ENCODE assay signal across 11 mouse cellular contexts in the genomic region with DNA sequence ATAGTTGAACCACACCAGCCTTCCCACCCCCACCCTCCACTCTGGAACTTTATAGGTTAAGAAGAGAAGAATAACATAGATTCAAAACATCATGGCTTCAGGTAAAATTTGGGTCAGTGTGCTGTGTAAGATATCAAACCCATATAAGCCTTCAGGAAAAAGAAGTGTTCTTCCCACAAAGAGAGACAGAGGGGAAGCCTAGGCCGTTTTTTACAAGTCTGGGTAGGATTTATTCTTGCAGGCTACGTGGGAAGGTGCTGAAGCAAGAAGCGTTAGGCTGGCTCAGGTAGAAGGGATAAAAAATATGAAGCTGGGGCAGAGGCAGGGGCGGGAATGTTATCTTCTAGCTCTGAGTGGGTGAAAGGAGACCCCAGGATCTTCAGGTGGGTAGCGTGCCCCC.
A peak's percentile ranks its signal among the peaks of the same experiment; 100 is the strongest.
DNase-seq lines count a peak whose midpoint lies in the region; ATAC-seq and TF ChIP-seq lines count a peak whose summit lies in the region.
"Had no signal": no experiment of that assay in that cellular context is flagged by ENCODE, and none has a peak within 500 bp of the region (broad histone marks: within the 10 kb centered on the region; RNA-seq: fewer than 3 reads in every experiment).

No protein-coding gene starts in this region.

- no peak for TF ChIP-seq EP300 in stomach, postnatal 0 days (optimal IDR thresholded peaks at IDR 0.05)
- no peak for TF ChIP-seq EP300 in liver, postnatal 0 days (IDR thresholded peaks at IDR 0.05; ENCODE audit: low read depth)

- H3K9me3 ChIP-seq in kidney, embryonic 15.5 days (replicated peaks): no peaks in the 10 kb centered on the region
- H3K9me3 ChIP-seq in forebrain, postnatal 0 days (ENCODE audit: low read length): no peaks in the 10 kb centered on the region
- H3K9me3 ChIP-seq in limb, embryonic 15.5 days: no peaks in the 10 kb centered on the region
- no peaks in the 10 kb centered on the region for H3K9me3 ChIP-seq in stomach, postnatal 0 days (ENCODE audit: control insufficient read depth, low read length)
- H3K9me3 ChIP-seq in liver, embryonic 11.5 days (ENCODE audit: control insufficient read depth, low read length): no peaks in the 10 kb centered on the region
- no peaks in the 10 kb centered on the region for H3K9me3 ChIP-seq in liver, postnatal 0 days (ENCODE audit: low read length)
- H3K9me3 ChIP-seq: liver, embryonic 12.5 days had no signal

- ATAC-seq in kidney, embryonic 15.5 days (replicated peaks; ENCODE audit: low FRiP score): no peak
- no peak for ATAC-seq in forebrain, postnatal 0 days
- no peak for ATAC-seq in limb, embryonic 15.5 days (ENCODE audit: insufficient number of reproducible peaks, low FRiP score, low TSS enrichment, low read depth)
- ATAC-seq in stomach, postnatal 0 days (ENCODE audit: low FRiP score, low TSS enrichment): no peak
- no peak for ATAC-seq in liver, embryonic 11.5 days (replicated peaks; ENCODE audit: low FRiP score)
- no peak for ATAC-seq in liver, postnatal 0 days
- ATAC-seq: liver, embryonic 12.5 days had no signal

- no peak overlapping the region for H3K4me3 ChIP-seq in kidney, embryonic 15.5 days (replicated peaks)
- no peak overlapping the region for H3K4me3 ChIP-seq in forebrain, postnatal 0 days (ENCODE audit: low read depth, low read length)
- H3K4me3 ChIP-seq in limb, embryonic 15.5 days: no peak overlapping the region
- no peak overlapping the region for H3K4me3 ChIP-seq in stomach, postnatal 0 days (ENCODE audit: low read depth, low read length)
- H3K4me3 ChIP-seq in liver, embryonic 11.5 days (ENCODE audit: low read depth, low read length): no peak overlapping the region
- H3K4me3 ChIP-seq in liver, postnatal 0 days (ENCODE audit: low read depth, low read length): no peak overlapping the region
- H3K4me3 ChIP-seq: liver, embryonic 12.5 days had no signal

- WGBS in kidney, embryonic 15.5 days: 23% methylated on average over 5 of the region's 5 CpGs
- WGBS in forebrain, postnatal 0 days: 31% methylated on average over 5 of the region's 5 CpGs
- WGBS in limb, embryonic 15.5 days: 24% methylated on average over 5 of the region's 5 CpGs
- WGBS in stomach, postnatal 0 days: 59% methylated on average over 5 of the region's 5 CpGs
- 39% methylated on average over 5 of the region's 5 CpGs for WGBS in liver, embryonic 11.5 days
- WGBS in liver, postnatal 0 days (ENCODE audit: insufficient replicate concordance): 40% methylated on average over 5 of the region's 5 CpGs

- H3K9ac ChIP-seq in kidney, embryonic 15.5 days: no peak overlapping the region
- H3K9ac ChIP-seq in forebrain, postnatal 0 days: 0 out of 2 replicates have a peak overlapping the region, but pooled peaks have one; percentile 10
- H3K9ac ChIP-seq in limb, embryonic 15.5 days: no peak overlapping the region
- no peak overlapping the region for H3K9ac ChIP-seq in stomach, postnatal 0 days (ENCODE audit: low read length)
- no peak overlapping the region for H3K9ac ChIP-seq in liver, embryonic 11.5 days (ENCODE audit: low read depth, low read length)
- no peak overlapping the region for H3K9ac ChIP-seq in liver, postnatal 0 days (replicated peaks)
- H3K9ac ChIP-seq: liver, embryonic 12.5 days had no signal

- no peak overlapping the region; the same call in 1 of the 2 replicates for H3K27ac ChIP-seq in kidney, embryonic 15.5 days
- no peak overlapping the region for H3K27ac ChIP-seq in forebrain, postnatal 0 days (ENCODE audit: low read depth, low read length)
- no peak overlapping the region for H3K27ac ChIP-seq in limb, embryonic 15.5 days
- H3K27ac ChIP-seq in stomach, postnatal 0 days (replicated peaks): no peak overlapping the region
- no peak overlapping the region for H3K27ac ChIP-seq in liver, embryonic 11.5 days (ENCODE audit: low read depth, low read length)
- no peak overlapping the region for H3K27ac ChIP-seq in liver, postnatal 0 days (ENCODE audit: low read depth)
- H3K27ac ChIP-seq: liver, embryonic 12.5 days had no signal

- H3K27me3 ChIP-seq in kidney, embryonic 15.5 days: peaks cover 24% of the 10 kb centered on the region
- no peaks in the 10 kb centered on the region for H3K27me3 ChIP-seq in forebrain, postnatal 0 days (ENCODE audit: insufficient read depth, low read length)
- no peaks in the 10 kb centered on the region for H3K27me3 ChIP-seq in limb, embryonic 15.5 days
- no peaks in the 10 kb centered on the region for H3K27me3 ChIP-seq in stomach, postnatal 0 days (ENCODE audit: control insufficient read depth, insufficient read depth, low read length)
- peaks cover 10% of the 10 kb centered on the region for H3K27me3 ChIP-seq in liver, embryonic 11.5 days (replicated peaks; ENCODE audit: control insufficient read depth, insufficient read depth, low read length)
- 0 out of 2 replicates have a peak, but pooled peaks cover 4% of the 10 kb centered on the region for H3K27me3 ChIP-seq in liver, postnatal 0 days (ENCODE audit: insufficient read depth, low read length)

- no peak for DNase-seq in kidney, postnatal 25 days
- peak; percentile 8 for DNase-seq in forebrain, postnatal 0 days
- DNase-seq in stomach, postnatal 0 days (ENCODE audit: low spot score): no peak
- no peak for DNase-seq in liver, embryonic 11.5 days (ENCODE audit: low spot score)
- no peak for DNase-seq in liver, postnatal 0 days
- DNase-seq in thymus, adult 18-20 months: no peak
- DNase-seq: adrenal gland, adult 8-10 months; cerebellum, adult 11 months had no signal

- H3K36me3 ChIP-seq in kidney, embryonic 15.5 days: no peaks in the 10 kb centered on the region
- no peaks in the 10 kb centered on the region for H3K36me3 ChIP-seq in forebrain, postnatal 0 days (ENCODE audit: insufficient read depth)
- H3K36me3 ChIP-seq in limb, embryonic 15.5 days: no peaks in the 10 kb centered on the region
- no peaks in the 10 kb centered on the region for H3K36me3 ChIP-seq in stomach, postnatal 0 days (ENCODE audit: control insufficient read depth, insufficient read depth, low read length)
- H3K36me3 ChIP-seq in liver, embryonic 11.5 days (ENCODE audit: control insufficient read depth, insufficient read depth, low read length): no peaks in the 10 kb centered on the region
- no peaks in the 10 kb centered on the region for H3K36me3 ChIP-seq in liver, postnatal 0 days (replicated peaks; ENCODE audit: insufficient read depth, low read length)
- H3K36me3 ChIP-seq: liver, embryonic 12.5 days had no signal

- peak overlapping the region; percentile 52; the same call in 1 of the 2 replicates for H3K4me2 ChIP-seq in kidney, embryonic 15.5 days
- peak overlapping the region; percentile 52; the same call in 1 of the 2 replicates for H3K4me2 ChIP-seq in forebrain, postnatal 0 days (ENCODE audit: low read depth)
- H3K4me2 ChIP-seq in limb, embryonic 15.5 days: peak overlapping the region; percentile 28
- H3K4me2 ChIP-seq in stomach, postnatal 0 days (replicated peaks; ENCODE audit: low read depth): 0 out of 2 replicates have a peak overlapping the region, but pooled peaks have one; percentile 23
- H3K4me2 ChIP-seq in liver, embryonic 11.5 days: no peak overlapping the region
- no peak overlapping the region for H3K4me2 ChIP-seq in liver, postnatal 0 days (ENCODE audit: low read depth, low read length)
- H3K4me2 ChIP-seq: liver, embryonic 12.5 days had no signal

- peaks cover 47% of the 10 kb centered on the region for H3K4me1 ChIP-seq in kidney, embryonic 15.5 days
- H3K4me1 ChIP-seq in forebrain, postnatal 0 days (ENCODE audit: insufficient read depth): peaks cover 12% of the 10 kb centered on the region; the same call in 1 of the 2 replicates
- H3K4me1 ChIP-seq in limb, embryonic 15.5 days: peaks cover 19% of the 10 kb centered on the region
- no peaks in the 10 kb centered on the region; the same call in 1 of the 2 replicates for H3K4me1 ChIP-seq in stomach, postnatal 0 days (replicated peaks; ENCODE audit: control insufficient read depth, insufficient read depth)
- H3K4me1 ChIP-seq in liver, embryonic 11.5 days (replicated peaks; ENCODE audit: control insufficient read depth, insufficient read depth, low read length): no peaks in the 10 kb centered on the region
- H3K4me1 ChIP-seq in liver, postnatal 0 days (ENCODE audit: insufficient read depth): no peaks in the 10 kb centered on the region
- H3K4me1 ChIP-seq: liver, embryonic 12.5 days had no signal

- no peak for TF ChIP-seq CTCF in forebrain, postnatal 0 days (IDR thresholded peaks at IDR 0.05; ENCODE audit: low read depth)
- no peak for TF ChIP-seq CTCF in stomach, postnatal 0 days (IDR thresholded peaks at IDR 0.05; ENCODE audit: low read depth)
- TF ChIP-seq CTCF in liver, postnatal 0 days (IDR thresholded peaks at IDR 0.05; ENCODE audit: low read depth): no peak

Comparison
In these comparisons a context has a peak if more than half of its experiments do, and no peak if none do; other contexts are left out.
1. H3K4me2 ChIP-seq: peak in kidney, embryonic 15.5 days (single experiment), forebrain, postnatal 0 days (single experiment), limb, embryonic 15.5 days (single experiment) and stomach, postnatal 0 days (single experiment); none in liver, embryonic 11.5 days (single experiment) and liver, postnatal 0 days (single experiment).